Mouse (Mus musculus) heart, adult 2 months (tissue): Measurements from ENCODE around the gene Slc2a13. TPM values are rescaled to one million over a fixed set of nuclear protein-coding genes. Genes with fewer than 3 reads are reported as not detected.

Experiments used
- DNase-seq, 2 experiments: peaks; one replicate each; pipeline ENCODE4 v3.0.0; 2021
- H3K27ac ChIP-seq: fragments of 200-600 bp; 2 replicates; pipeline ENCODE4 v1.8.1; 2022
- H3K27me3 ChIP-seq: fragments of 200-500 bp; 2 replicates; pipeline ENCODE4 v1.6.1; 2012; ENCODE audit warnings: mild to moderate bottlenecking, low read length, inconsistent platforms, mixed read lengths; ENCODE audit not compliant: control insufficient read depth, insufficient read depth
- H3K36me3 ChIP-seq: fragments of 200-500 bp; 2 replicates; pipeline ENCODE4 v1.6.1; 2012; ENCODE audit warnings: low read length, inconsistent platforms; ENCODE audit not compliant: control insufficient read depth, insufficient read depth
- H3K4me1 ChIP-seq: fragments of 200-500 bp; 2 replicates; pipeline ENCODE4 v1.6.1; 2011; ENCODE audit warnings: low read length; ENCODE audit not compliant: control insufficient read depth, insufficient read depth
- H3K4me3 ChIP-seq: fragments of 200-600 bp; 2 replicates; pipeline ENCODE4 v1.8.1; 2022
- H3K79me2 ChIP-seq: fragments of 200-500 bp; replicated peaks from 2 replicates; pipeline ENCODE4 v1.6.1; 2012; ENCODE audit warnings: mild to moderate bottlenecking, inconsistent platforms, low read length, moderate library complexity, mixed read lengths; ENCODE audit not compliant: control insufficient read depth, insufficient read depth
- H3K9ac ChIP-seq: fragments of 200-500 bp; 2 replicates; pipeline ENCODE4 v1.6.1; 2012; ENCODE audit warnings: low read depth, mild to moderate bottlenecking, control low read depth, inconsistent platforms, low read length, mixed read lengths
- CTCF ChIP-seq: fragments of 200-600 bp; IDR thresholded peaks from 2 replicates; pipeline ENCODE4 v1.8.1; 2022; ENCODE audit warnings: antibody characterized with exemption, mild to moderate bottlenecking, moderate library complexity
- EP300 ChIP-seq: fragments of 200-500 bp; IDR thresholded peaks from 2 replicates; pipeline ENCODE4 v1.6.1; 2011; ENCODE audit warnings: low read depth, low read length, control low read depth; ENCODE audit not compliant: insufficient read depth
- POLR2A ChIP-seq: fragments of 200-500 bp; IDR thresholded peaks from 2 replicates; pipeline ENCODE4 v1.6.1; 2011; ENCODE audit warnings: mild to moderate bottlenecking, low read depth, low read length, control low read depth; ENCODE audit not compliant: insufficient read depth
- WGBS: fragments of 180-500 bp; shearing (Covaris S2); methylation state at CpG from one replicate; pipeline ENCODE4 v1.1.7; 2018; 5-methylcytosine and 5-hydroxymethylcytosine counted together
- intact Hi-C: fragments of 180-260 bp; cut with DNase I; formaldehyde crosslinking; loops from one replicate; pipeline ENCODE4 v1.15.1; 2025
- polyA plus RNA-seq: library from polyadenylated mRNA; depleted of rRNA; stranded (reverse); fragments of >200 nt; gene quantifications from 2 replicates; pipeline ENCODE4 v1.2.3, GENCODE M21; 2012
- total RNA-seq, 2 experiments: library from RNA; stranded (reverse); gene quantifications; 2 replicates each; pipeline ENCODE4 v1.2.3; 2021

The Slc2a13 gene
- total and polyA plus RNA-seq, 3 experiments, result 0.41 to 0.98 (median 0.84) TPM

DNA sequence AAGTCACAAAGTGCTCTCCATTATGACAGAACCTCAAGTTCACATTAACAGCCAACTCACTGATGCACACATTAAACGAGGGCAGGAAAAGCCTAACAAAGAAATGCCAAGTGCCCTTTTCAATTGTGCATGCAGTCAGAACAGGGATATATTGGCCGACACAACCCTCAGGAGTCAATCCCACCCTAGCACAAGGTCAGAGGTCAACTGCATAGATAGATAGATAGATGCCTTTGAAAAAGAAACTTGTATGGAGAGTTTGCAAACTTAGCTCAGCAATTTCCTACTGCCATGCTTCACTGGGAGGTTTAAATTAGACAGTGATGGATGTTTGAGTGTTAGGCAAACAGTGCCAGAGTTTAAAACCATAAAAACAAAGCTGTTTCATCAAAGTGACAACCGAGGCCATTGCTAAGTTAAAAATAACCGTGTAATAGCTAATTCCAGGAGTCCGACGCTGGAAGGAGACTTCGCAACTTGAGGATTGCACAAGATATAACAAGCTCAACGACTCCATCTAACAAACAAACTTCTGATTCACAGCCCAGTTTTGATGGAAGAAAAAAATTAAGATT is 194.2 kb downstream of the Slc2a13 start:
- Histone ChIP-seq H3K4me1 (no peaks in the 10 kb centered on the region), H3K9ac (no peak overlapping the region), H3K79me2 (no peaks in the 10 kb centered on the region), H3K36me3 (no peaks in the 10 kb centered on the region), H3K27me3 (no peaks in the 10 kb centered on the region), H3K4me3 (no peak overlapping the region), H3K27ac (no peak overlapping the region)
- intact Hi-C loops, result no loop called here
- no peak for TF ChIP-seq POLR2A
- TF ChIP-seq CTCF, result no peak
- TF ChIP-seq EP300, result no peak
- WGBS, result 57% methylated on average over 8 of the region's 8 CpGs
- no peak for DNase-seq

DNA sequence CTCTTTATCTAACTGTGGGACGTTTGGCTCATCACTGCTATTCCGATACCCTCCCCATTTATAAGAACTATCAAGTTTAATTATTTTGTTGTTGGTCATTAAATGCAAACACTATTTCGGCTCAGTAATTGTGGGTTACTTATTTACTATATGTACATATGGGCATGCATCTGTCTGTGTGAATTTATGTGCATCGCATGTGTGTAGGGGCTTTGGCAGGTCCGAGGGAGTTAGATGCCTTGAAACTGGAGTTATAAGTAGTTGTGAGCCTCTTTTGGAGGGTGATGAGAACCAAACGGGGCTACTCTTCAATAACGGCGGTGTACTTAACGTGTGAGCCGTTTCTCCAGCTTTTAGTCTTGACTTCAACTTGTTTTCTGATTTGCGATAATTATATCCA is 195.5 kb downstream of the Slc2a13 start:
- Histone ChIP-seq H3K27ac (no peak overlapping the region), H3K36me3 (no peaks in the 10 kb centered on the region), H3K4me1 (no peaks in the 10 kb centered on the region), H3K9ac (no peak overlapping the region), H3K27me3 (no peaks in the 10 kb centered on the region), H3K79me2 (no peaks in the 10 kb centered on the region), H3K4me3 (no peak overlapping the region)
- 83% methylated on average over 11 of the region's 11 CpGs for WGBS
- DNase-seq, result no peak
- intact Hi-C loops, result no loop called here
- TF ChIP-seq EP300 (no peak), POLR2A (no peak), CTCF (no peak)

DNA sequence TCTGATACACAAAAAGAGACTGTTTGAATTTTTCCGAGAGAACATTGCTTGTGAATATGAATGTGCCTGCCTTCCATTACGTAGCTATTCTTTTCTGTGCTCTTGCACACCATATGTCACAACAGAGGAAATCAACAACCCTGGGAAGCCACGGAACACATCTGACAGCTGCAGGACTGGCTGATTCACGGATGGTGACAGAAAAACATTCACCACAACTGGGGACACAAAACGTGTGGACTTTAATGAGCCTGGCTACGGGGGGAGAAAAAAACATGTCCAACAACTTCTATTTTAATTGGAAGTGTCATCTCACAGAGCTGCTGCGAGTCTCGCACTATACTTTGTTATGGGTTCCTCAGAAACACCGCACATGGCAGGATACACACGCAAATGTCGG is 196.0 kb downstream of the Slc2a13 start:
- TF ChIP-seq EP300 (no peak), CTCF (no peak), POLR2A (no peak)
- H3K27me3 ChIP-seq, result no peaks in the 10 kb centered on the region
- H3K27ac ChIP-seq, result no peak overlapping the region
- H3K79me2 ChIP-seq, result no peaks in the 10 kb centered on the region
- WGBS, result 52% methylated on average over 11 of the region's 11 CpGs
- no peak for DNase-seq
- H3K36me3 ChIP-seq, result no peaks in the 10 kb centered on the region
- H3K4me3 ChIP-seq, result no peak overlapping the region
- no peaks in the 10 kb centered on the region for H3K4me1 ChIP-seq
- no peak overlapping the region for H3K9ac ChIP-seq
- intact Hi-C loops, result no loop called here

GRCm38 (mm10) chr15:91374441-91374840 is 198.6 kb downstream of the Slc2a13 start:
- Histone ChIP-seq H3K4me1 (no peaks in the 10 kb centered on the region), H3K4me3 (no peak overlapping the region), H3K79me2 (no peaks in the 10 kb centered on the region), H3K36me3 (no peaks in the 10 kb centered on the region; the same call in 1 of the 2 replicates), H3K9ac (no peak overlapping the region), H3K27ac (no peak overlapping the region), H3K27me3 (no peaks in the 10 kb centered on the region)
- 58% methylated on average over 5 of the region's 5 CpGs for WGBS
- no peak for TF ChIP-seq EP300
- no peak for TF ChIP-seq POLR2A
- no peak for TF ChIP-seq CTCF
- no peak for DNase-seq
- intact Hi-C loops, result no loop called here

DNA sequence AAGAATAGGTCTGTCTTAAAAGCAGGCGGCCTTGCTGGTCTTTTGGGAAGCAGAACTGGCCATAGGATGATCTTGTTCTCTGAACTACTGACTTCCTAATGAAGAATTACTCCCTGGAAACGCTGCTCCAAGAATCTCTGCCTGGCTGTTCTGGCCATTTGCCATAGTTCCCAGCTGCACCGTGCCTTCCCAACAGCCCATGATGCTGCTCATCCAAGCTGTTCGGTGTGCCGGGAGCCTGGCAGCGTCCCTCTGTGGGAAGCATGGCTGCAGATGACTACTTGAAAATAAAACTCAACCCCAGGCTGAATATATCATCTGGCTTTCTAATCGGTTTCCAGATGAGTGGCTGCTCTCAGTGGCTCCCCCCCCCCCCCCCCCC is 199.9 kb downstream of the Slc2a13 start:
- Histone ChIP-seq H3K27me3 (no peaks in the 10 kb centered on the region), H3K9ac (no peak overlapping the region), H3K79me2 (no peaks in the 10 kb centered on the region), H3K27ac (no peak overlapping the region), H3K36me3 (no peaks in the 10 kb centered on the region; the same call in 1 of the 2 replicates), H3K4me3 (no peak overlapping the region), H3K4me1 (no peaks in the 10 kb centered on the region)
- intact Hi-C loops, result no loop called here
- DNase-seq, result peak; percentile 24 to 35
- WGBS, result 51% methylated on average over 7 of the region's 7 CpGs
- no peak for TF ChIP-seq EP300
- no peak for TF ChIP-seq CTCF
- no peak for TF ChIP-seq POLR2A

GRCm38 (mm10) chr15:91372464-91373202 is 200.4 kb downstream of the Slc2a13 start:
- Histone ChIP-seq H3K4me3 (no peak overlapping the region), H3K79me2 (no peaks in the 10 kb centered on the region), H3K4me1 (no peaks in the 10 kb centered on the region), H3K27ac (no peak overlapping the region), H3K36me3 (no peaks in the 10 kb centered on the region; the same call in 1 of the 2 replicates), H3K27me3 (no peaks in the 10 kb centered on the region), H3K9ac (no peak overlapping the region)
- intact Hi-C loops, result no loop called here
- TF ChIP-seq POLR2A (no peak), EP300 (no peak), CTCF (no peak)
- no peak for DNase-seq
- 82% methylated on average over 9 of the region's 9 CpGs for WGBS
